Mouse (Mus musculus) heart, postnatal 0 days (tissue): ENCODE data around the gene Esyt3.

Experiments used
- CTCF ChIP-seq: IDR thresholded peaks from 2 replicates; pipeline ENCODE4 v1.5.1; 2016; ENCODE audit warnings: antibody characterized with exemption, control low read depth, low read depth
- EP300 ChIP-seq: IDR thresholded peaks from 2 replicates; pipeline ENCODE4 v1.6.1; 2016; ENCODE audit warnings: antibody characterized with exemption, low read depth

- TF ChIP-seq CTCF (no peak), EP300 (no peak)
Measured at GRCm38 (mm10) chr9:99345351-99345792, 13.0 kb downstream of the Esyt3 start.
